Mouse (Mus musculus): ENCODE measurements around the gene Magee2. TPM values are rescaled to one million over a fixed set of nuclear protein-coding genes. Genes with fewer than 3 reads are reported as not detected.

Magee2 gene
- polyA plus RNA-seq (2015; fragmentation: Illumina TruSeq; extraction: RNeasy Lipid Tissue Mini Kit (QIAGEN cat#74804); ENCODE audit: insufficient read depth, low read depth, low replicate concordance): not detected

GRCm38 (mm10) chrX:104856751-104857341, at the start of gene Magee2:
Gene Magee2 (minus strand): TSS chrX:104857267.

Other genes with a start within 250 kb of the Magee2 start
- gene Zdhhc15, start 186.2 kb downstream of the Magee2 start, polyA plus RNA-seq (2015; fragmentation: Illumina TruSeq; extraction: RNeasy Lipid Tissue Mini Kit (QIAGEN cat#74804); ENCODE audit: insufficient read depth, low read depth, low replicate concordance): 0.24 TPM
- gene Pbdc1, start 222.5 kb upstream of the Magee2 start, polyA plus RNA-seq (2015; fragmentation: Illumina TruSeq; extraction: RNeasy Lipid Tissue Mini Kit (QIAGEN cat#74804); ENCODE audit: insufficient read depth, low read depth, low replicate concordance): 6.6 TPM